Mouse (Mus musculus): ENCODE data around the gene Ncmap. TPM values are rescaled to one million over a fixed set of nuclear protein-coding genes. Genes with fewer than 3 reads are reported as not detected.
"Not testable (repeated sequence)": the region's sequence is repeated elsewhere in the genome, so short reads cannot be mapped to it uniquely, and the experiment has no call there.

Gene Ncmap
- polyA plus RNA-seq, 1 experiment: 0.04 TPM

DNA sequence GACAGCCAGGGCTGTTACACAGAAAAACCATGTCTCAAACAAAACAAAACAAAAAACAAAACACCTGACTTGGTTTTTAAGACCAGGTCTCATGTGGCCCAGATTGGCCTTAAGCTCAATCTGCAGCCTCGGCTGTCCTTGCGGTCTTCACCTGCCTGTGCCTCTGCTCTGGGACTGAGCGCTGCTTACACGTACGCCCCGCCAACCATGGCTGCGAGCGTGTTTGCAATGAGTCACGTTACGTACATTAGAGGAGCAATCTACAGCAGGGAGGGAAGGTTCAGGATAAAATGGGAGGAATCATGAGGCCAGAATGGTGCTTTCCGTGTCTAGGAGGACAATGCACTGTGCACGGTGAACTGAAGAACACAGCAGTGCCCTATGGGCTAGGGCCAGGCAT is 36.3 kb downstream of the Ncmap start:
- H3K79me2 ChIP-seq (ENCODE audit: control insufficient read depth, insufficient read depth): no peaks in the 10 kb centered on the region
- TF ChIP-seq CEBPB (IDR thresholded peaks at IDR 0.05; ENCODE audit: insufficient read depth, poor library complexity, severe bottlenecking) (no peak), TCF3 (IDR thresholded peaks at IDR 0.05; ENCODE audit: insufficient read length, low read depth) (no peak), REST (IDR thresholded peaks at IDR 0.05; ENCODE audit: insufficient read depth, insufficient read length) (no peak), SRF (IDR thresholded peaks at IDR 0.05; ENCODE audit: control insufficient read depth, insufficient read length, low read depth) (no peak), MYOD1 (IDR thresholded peaks at IDR 0.05; ENCODE audit: control insufficient read depth in 1 of 3, insufficient read length in 2 of 3, low read depth in 2 of 3) (no peak), MYOG (IDR thresholded peaks at IDR 0.05; ENCODE audit: control insufficient read depth in 1 of 3, insufficient read depth in 1 of 3, insufficient read length in 2 of 3, low read depth in 2 of 3) (no peak), USF1 (IDR thresholded peaks at IDR 0.05; ENCODE audit: low read depth) (no peak), TCF12 (IDR thresholded peaks at IDR 0.05; ENCODE audit: insufficient read depth, poor library complexity, severe bottlenecking) (no peak), POLR2A (IDR thresholded peaks at IDR 0.05; ENCODE audit: insufficient read length, low read depth) (no peak), MAX (IDR thresholded peaks at IDR 0.05; ENCODE audit: low read depth) (no peak), POLR2AphosphoS2 (IDR thresholded peaks at IDR 0.05; ENCODE audit: insufficient read length, low read depth) (no peak)
- no peaks in the 10 kb centered on the region for H3K36me3 ChIP-seq (ENCODE audit: control insufficient read depth, insufficient read depth)
- peaks cover 39% of the 10 kb centered on the region for H3K27me3 ChIP-seq (ENCODE audit: control insufficient read depth, insufficient read depth, insufficient read length)
- H3ac ChIP-seq (ENCODE audit: control insufficient read depth, insufficient read length): no peak overlapping the region
- H3K4me3 ChIP-seq: no peak overlapping the region
- no peak overlapping the region for H3K4me2 ChIP-seq (ENCODE audit: low read depth)

DNA sequence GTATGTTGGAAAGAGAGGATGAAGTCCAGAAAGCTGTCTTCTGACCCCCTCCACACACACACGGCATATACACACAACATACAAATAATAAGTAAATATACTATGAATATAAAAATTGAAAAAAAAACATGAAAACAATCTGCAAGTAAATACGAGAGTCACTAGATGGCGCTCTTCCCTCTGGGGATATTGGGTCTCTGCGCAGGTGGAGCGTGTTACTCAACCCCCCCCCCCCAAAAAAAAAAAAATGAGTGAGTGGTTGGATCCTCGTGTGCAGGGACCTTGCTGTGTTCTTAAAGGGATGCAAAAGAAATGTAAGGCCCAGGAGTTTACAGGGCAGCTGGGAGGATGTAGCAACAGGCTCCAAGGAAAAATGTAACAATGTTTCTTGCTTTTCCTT is 39.3 kb downstream of the Ncmap start:
- Histone ChIP-seq H3K4me3 (no peak overlapping the region), H3K27me3 (ENCODE audit: control insufficient read depth, insufficient read depth, insufficient read length) (peaks cover 22% of the 10 kb centered on the region), H3ac (ENCODE audit: control insufficient read depth, insufficient read length) (no peak overlapping the region), H3K36me3 (ENCODE audit: control insufficient read depth, insufficient read depth) (no peaks in the 10 kb centered on the region), H3K4me2 (ENCODE audit: low read depth) (no peak overlapping the region), H3K79me2 (ENCODE audit: control insufficient read depth, insufficient read depth) (no peaks in the 10 kb centered on the region)
- no peak for TF ChIP-seq MAX (IDR thresholded peaks at IDR 0.05; ENCODE audit: low read depth)
- TF ChIP-seq SRF (IDR thresholded peaks at IDR 0.05; ENCODE audit: control insufficient read depth, insufficient read length, low read depth): no peak
- TF ChIP-seq USF1 (IDR thresholded peaks at IDR 0.05; ENCODE audit: low read depth): no peak
- no peak for TF ChIP-seq MYOD1 (IDR thresholded peaks at IDR 0.05; ENCODE audit: control insufficient read depth in 1 of 3, insufficient read length in 2 of 3, low read depth in 2 of 3)
- TF ChIP-seq E2F4 (IDR thresholded peaks at IDR 0.05; ENCODE audit: insufficient read depth): no peak
- TF ChIP-seq TCF3 (IDR thresholded peaks at IDR 0.05; ENCODE audit: insufficient read length, low read depth): no peak
- TF ChIP-seq CEBPB (IDR thresholded peaks at IDR 0.05; ENCODE audit: insufficient read depth, poor library complexity, severe bottlenecking): no peak
- no peak for TF ChIP-seq REST (IDR thresholded peaks at IDR 0.05; ENCODE audit: insufficient read depth, insufficient read length)
- no peak for TF ChIP-seq TCF12 (IDR thresholded peaks at IDR 0.05; ENCODE audit: insufficient read depth, poor library complexity, severe bottlenecking)
- TF ChIP-seq POLR2A (IDR thresholded peaks at IDR 0.05; ENCODE audit: insufficient read length, low read depth): no peak
- TF ChIP-seq MYOG (IDR thresholded peaks at IDR 0.05; ENCODE audit: control insufficient read depth in 1 of 3, insufficient read depth in 1 of 3, insufficient read length in 2 of 3, low read depth in 2 of 3): no peak
- TF ChIP-seq POLR2AphosphoS2 (IDR thresholded peaks at IDR 0.05; ENCODE audit: insufficient read length, low read depth): no peak

GRCm38 (mm10) chr4:135357221-135357920 is 40.7 kb downstream of the Ncmap start:
- no peak overlapping the region for H3ac ChIP-seq (ENCODE audit: control insufficient read depth, insufficient read length)
- no peak overlapping the region for H3K4me2 ChIP-seq (ENCODE audit: low read depth)
- H3K36me3 ChIP-seq (ENCODE audit: control insufficient read depth, insufficient read depth): no peaks in the 10 kb centered on the region
- TF ChIP-seq USF1 (IDR thresholded peaks at IDR 0.05; ENCODE audit: low read depth) (no peak), E2F4 (IDR thresholded peaks at IDR 0.05; ENCODE audit: insufficient read depth) (no peak), SRF (IDR thresholded peaks at IDR 0.05; ENCODE audit: control insufficient read depth, insufficient read length, low read depth) (no peak), POLR2A (IDR thresholded peaks at IDR 0.05; ENCODE audit: insufficient read length, low read depth) (no peak), TCF12 (IDR thresholded peaks at IDR 0.05; ENCODE audit: insufficient read depth, poor library complexity, severe bottlenecking) (no peak), REST (IDR thresholded peaks at IDR 0.05; ENCODE audit: insufficient read depth, insufficient read length) (no peak), TCF3 (IDR thresholded peaks at IDR 0.05; ENCODE audit: insufficient read length, low read depth) (no peak), MAX (IDR thresholded peaks at IDR 0.05; ENCODE audit: low read depth) (no peak), CEBPB (IDR thresholded peaks at IDR 0.05; ENCODE audit: insufficient read depth, poor library complexity, severe bottlenecking) (no peak), POLR2AphosphoS2 (IDR thresholded peaks at IDR 0.05; ENCODE audit: insufficient read length, low read depth) (no peak), MYOG (IDR thresholded peaks at IDR 0.05; ENCODE audit: control insufficient read depth in 1 of 3, insufficient read depth in 1 of 3, insufficient read length in 2 of 3, low read depth in 2 of 3) (no peak), MYOD1 (IDR thresholded peaks at IDR 0.05; ENCODE audit: control insufficient read depth in 1 of 3, insufficient read length in 2 of 3, low read depth in 2 of 3) (no peak)
- H3K4me3 ChIP-seq: no peak overlapping the region
- H3K27me3 ChIP-seq (ENCODE audit: control insufficient read depth, insufficient read depth, insufficient read length): peaks cover 17% of the 10 kb centered on the region
- peaks cover 6% of the 10 kb centered on the region for H3K79me2 ChIP-seq (ENCODE audit: control insufficient read depth, insufficient read depth)

DNA sequence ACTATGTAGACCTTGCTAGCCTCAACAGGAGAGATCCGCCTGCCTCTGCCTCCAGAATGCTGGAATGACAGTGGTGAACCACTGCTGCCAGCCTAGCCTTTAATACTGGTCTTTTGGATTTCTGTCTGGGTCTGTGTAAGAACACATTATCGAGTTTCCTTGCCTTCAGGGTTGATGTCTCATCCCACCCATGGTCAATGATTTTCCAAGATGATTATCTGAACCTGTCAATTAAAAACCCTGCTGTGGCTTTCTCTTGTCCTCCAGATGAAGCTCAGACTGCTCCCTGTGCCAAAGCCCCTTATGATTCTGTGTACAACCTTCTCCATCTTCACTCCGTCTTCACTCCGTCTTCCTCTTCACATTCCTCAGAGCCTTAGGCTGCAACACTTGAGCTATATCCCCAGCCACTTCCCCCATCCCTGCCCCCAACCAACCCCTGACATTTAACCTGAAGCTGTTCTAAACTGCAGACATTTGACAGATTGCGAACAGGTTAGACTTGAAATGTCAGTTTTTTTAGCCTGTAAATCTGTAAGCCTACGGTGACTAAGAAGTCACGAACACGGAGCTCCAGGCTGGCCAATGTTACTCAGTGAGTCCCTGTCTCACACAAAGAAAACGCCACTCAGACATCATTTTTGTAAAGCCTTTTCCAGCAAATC is 42.0 kb downstream of the Ncmap start:
- no peaks in the 10 kb centered on the region for H3K36me3 ChIP-seq (ENCODE audit: control insufficient read depth, insufficient read depth)
- H3K27me3 ChIP-seq (ENCODE audit: control insufficient read depth, insufficient read depth, insufficient read length): peaks cover 16% of the 10 kb centered on the region
- peaks cover 19% of the 10 kb centered on the region for H3K79me2 ChIP-seq (ENCODE audit: control insufficient read depth, insufficient read depth)
- TF ChIP-seq POLR2AphosphoS2 (IDR thresholded peaks at IDR 0.05; ENCODE audit: insufficient read length, low read depth): no peak
- TF ChIP-seq USF1 (IDR thresholded peaks at IDR 0.05; ENCODE audit: low read depth): no peak
- TF ChIP-seq MYOD1 (IDR thresholded peaks at IDR 0.05; ENCODE audit: control insufficient read depth in 1 of 3, insufficient read length in 2 of 3, low read depth in 2 of 3): no peak
- no peak for TF ChIP-seq TCF12 (IDR thresholded peaks at IDR 0.05; ENCODE audit: insufficient read depth, poor library complexity, severe bottlenecking)
- no peak for TF ChIP-seq POLR2A (IDR thresholded peaks at IDR 0.05; ENCODE audit: insufficient read length, low read depth)
- no peak for TF ChIP-seq TCF3 (IDR thresholded peaks at IDR 0.05; ENCODE audit: insufficient read length, low read depth)
- no peak for TF ChIP-seq MYOG (IDR thresholded peaks at IDR 0.05; ENCODE audit: control insufficient read depth in 1 of 3, insufficient read depth in 1 of 3, insufficient read length in 2 of 3, low read depth in 2 of 3)
- no peak for TF ChIP-seq MAX (IDR thresholded peaks at IDR 0.05; ENCODE audit: low read depth)
- TF ChIP-seq REST (IDR thresholded peaks at IDR 0.05; ENCODE audit: insufficient read depth, insufficient read length): no peak
- TF ChIP-seq CEBPB (IDR thresholded peaks at IDR 0.05; ENCODE audit: insufficient read depth, poor library complexity, severe bottlenecking): no peak
- TF ChIP-seq SRF (IDR thresholded peaks at IDR 0.05; ENCODE audit: control insufficient read depth, insufficient read length, low read depth): no peak
- no peak overlapping the region for H3K4me2 ChIP-seq (ENCODE audit: low read depth)
- H3ac ChIP-seq (ENCODE audit: control insufficient read depth, insufficient read length): no peak overlapping the region
- no peak overlapping the region for H3K4me3 ChIP-seq

DNA sequence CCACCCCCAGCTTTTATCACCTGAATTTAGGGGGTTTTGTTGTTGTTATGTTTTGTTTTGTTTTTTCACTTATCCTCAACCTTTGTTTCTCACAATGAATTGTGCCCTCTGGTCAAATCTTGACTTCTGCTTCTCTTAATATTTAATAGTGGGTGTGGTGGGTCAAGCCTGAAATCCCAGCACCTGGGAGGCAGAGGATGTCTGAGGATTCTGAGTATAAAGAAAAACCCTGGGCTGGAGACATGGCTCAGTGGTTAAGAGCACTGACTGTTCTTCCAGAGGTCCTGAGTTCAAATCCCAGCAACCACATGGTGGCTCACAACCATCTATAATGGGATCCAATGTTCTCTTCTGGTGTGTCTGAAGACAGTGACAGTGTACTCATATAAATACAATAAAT is 43.3 kb downstream of the Ncmap start:
- Histone ChIP-seq H3K4me3 (peak overlapping the region; percentile 81), H3K4me2 (ENCODE audit: low read depth) (peak overlapping the region; percentile 95), H3K79me2 (ENCODE audit: control insufficient read depth, insufficient read depth) (peaks cover 32% of the 10 kb centered on the region)
- H3ac ChIP-seq (ENCODE audit: control insufficient read depth, insufficient read length); H3K36me3 ChIP-seq (ENCODE audit: control insufficient read depth, insufficient read depth); H3K27me3 ChIP-seq (ENCODE audit: control insufficient read depth, insufficient read depth, insufficient read length): not testable (repeated sequence)

Measured in myocyte (in vitro differentiated cells).